Mouse (Mus musculus): ENCODE data around the gene Pak3. TPM values are rescaled to one million over a fixed set of nuclear protein-coding genes. Genes with fewer than 3 reads are reported as not detected.

The Pak3 gene
- polyA plus RNA-seq, 1 experiment from 2014 or later, result 10.1 TPM

DNA sequence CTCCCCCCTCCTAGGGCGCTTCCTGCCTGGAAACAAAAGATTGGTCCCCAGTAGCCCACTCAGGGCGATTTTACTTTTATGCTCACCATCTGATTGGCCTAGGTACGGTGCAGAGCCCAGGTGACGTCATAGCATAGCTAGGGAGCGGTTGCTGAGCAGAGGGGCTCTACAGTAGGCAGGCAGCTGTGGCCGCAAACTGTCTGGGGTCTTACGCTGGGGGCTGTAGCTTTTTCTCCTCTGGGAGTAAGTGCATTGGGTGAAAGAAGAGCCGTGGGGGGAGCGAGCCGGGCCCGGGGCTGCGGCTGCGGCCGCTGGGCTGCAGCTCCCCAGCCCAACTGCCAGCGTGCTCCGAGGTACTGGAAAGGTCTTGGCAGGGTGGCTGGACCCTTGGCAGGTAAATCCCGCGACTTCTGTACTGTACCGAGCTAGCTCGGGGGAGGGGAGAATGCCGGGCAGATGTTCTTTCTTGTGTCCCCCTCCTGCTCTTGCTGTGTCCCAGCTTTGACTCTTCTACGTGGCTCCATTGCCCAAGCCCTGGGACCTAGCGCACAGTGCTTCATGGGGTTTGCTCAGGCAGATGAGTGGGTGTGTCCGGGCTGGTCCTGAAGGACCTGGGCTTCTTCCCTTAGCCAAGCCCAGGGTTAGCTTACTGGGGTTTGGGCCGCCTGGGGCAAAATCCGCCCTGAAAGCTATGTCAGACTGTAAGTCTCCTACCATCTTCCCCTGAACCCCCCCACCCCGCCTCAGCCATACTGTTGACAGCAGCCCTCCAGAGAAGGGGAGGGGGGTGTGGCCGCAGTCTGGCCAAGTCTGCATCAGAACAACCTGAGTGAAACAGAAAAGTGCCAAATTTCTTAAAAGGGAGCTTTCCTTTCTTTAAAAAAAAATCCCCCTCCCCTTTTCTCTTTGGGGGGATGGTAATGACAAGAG is 146.1 kb downstream of the Pak3 start:
- ChIA-PET CTCF (interaction anchor here (1.1 to 1.5 kb wide), 3 partner anchors 15 to 202 kb away, joined by 3 read pairs; no protein-coding TSS in a partner anchor), POLR2A (no interaction called here)
- DNase-seq (ENCODE audit: low read depth, low spot score), result no peak
- peaks cover 28% of the 10 kb centered on the region for H3K27me3 ChIP-seq
- ATAC-seq, result peak; percentile 82
- in situ Hi-C loops (cut with MboI; ENCODE audit: low pct_unique_long_range_greater_than_20kb), result loop anchor here (5.0 kb wide), 2 partner anchors 202 to 567 kb away; partner anchors contain the start of gene Rtl9
- TF ChIP-seq CTCF (IDR thresholded peaks at IDR 0.05), result no peak

DNA sequence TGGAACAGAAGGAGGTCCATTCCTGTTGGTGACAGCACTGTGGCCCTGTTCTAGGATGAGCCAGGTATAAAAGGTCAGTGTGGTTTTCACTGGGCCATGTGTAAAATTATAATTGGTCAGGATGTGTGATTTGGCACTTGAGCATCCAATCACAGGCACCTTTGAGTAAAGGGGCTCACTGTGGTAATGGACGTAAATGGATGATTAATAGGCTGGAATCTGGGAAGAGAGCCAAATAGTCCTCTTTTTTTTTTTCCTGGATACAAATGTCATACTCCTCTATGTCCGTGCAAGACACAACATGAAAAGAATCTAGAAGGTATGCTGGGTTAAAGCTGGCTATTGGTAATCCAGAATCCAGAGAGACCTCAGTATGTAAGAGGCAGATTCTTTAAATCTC is 147.4 kb downstream of the Pak3 start:
- ATAC-seq (no peak), DNase-seq (ENCODE audit: low read depth, low spot score) (no peak)
- peaks cover 23% of the 10 kb centered on the region for H3K27me3 ChIP-seq
- POLR2A ChIA-PET, result no interaction called here
- CTCF ChIA-PET, result interaction anchor here (1.2 kb wide), 1 partner anchor 204 kb away, joined by 5 read pairs; no protein-coding TSS in a partner anchor
- TF ChIP-seq CTCF (IDR thresholded peaks at IDR 0.05), result no peak
- in situ Hi-C loops (cut with MboI; ENCODE audit: low pct_unique_long_range_greater_than_20kb), result loop anchor here (5.0 kb wide), 2 partner anchors 203 to 568 kb away; partner anchors contain the start of gene Rtl9

DNA sequence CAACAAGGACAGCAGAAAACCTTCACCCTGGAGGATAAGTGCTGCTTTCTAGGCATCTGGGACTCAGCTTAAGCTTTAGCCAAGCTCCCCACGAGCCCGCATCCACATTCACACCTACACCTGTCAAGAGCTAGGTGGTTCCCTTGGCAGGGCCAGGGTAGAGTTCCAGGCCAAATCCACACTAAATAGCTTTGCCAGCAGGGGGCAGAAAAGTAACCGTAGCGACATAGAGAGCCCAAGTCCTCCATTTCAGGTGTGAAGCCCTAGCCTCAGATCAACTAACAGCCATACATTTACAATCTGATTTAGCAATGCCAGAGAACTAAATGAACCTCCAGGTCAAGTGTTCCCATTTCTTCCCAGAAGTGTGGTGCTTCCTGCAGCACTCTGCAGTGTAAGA is 148.6 kb downstream of the Pak3 start:
- H3K27me3 ChIP-seq, result peaks cover 17% of the 10 kb centered on the region
- in situ Hi-C loops (cut with MboI; ENCODE audit: low pct_unique_long_range_greater_than_20kb), result loop anchor here (5.0 kb wide), 2 partner anchors 205 to 570 kb away; partner anchors contain the start of gene Rtl9
- ChIA-PET CTCF (interaction anchor here (1.2 to 1.8 kb wide), 3 partner anchors 205 to 568 kb away, joined by 5 to 7 read pairs (median 5); partner anchors contain the start of gene Rtl9), POLR2A (no interaction called here)
- no peak for ATAC-seq
- peak; percentile 42 for TF ChIP-seq CTCF (IDR thresholded peaks at IDR 0.05)
- no peak for DNase-seq (ENCODE audit: low read depth, low spot score)

DNA sequence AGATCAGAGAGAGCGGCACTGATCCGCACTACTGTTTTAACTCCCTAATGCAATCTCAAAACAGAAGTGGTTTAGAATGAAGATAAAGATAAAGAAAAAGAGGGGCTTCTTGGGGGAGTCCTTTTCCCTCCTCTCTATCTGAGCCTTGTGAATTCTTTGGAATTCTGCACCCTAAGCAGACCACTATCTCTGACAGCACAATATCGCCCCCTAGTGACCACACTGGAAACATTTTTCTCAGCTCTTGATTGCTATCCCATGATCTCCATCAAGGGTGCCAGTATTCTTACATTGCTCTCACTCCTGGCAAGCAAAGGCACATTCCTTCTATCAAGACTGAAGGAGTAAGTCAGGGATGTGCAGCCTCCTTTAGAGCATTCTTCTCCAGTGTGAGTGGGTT is 149.9 kb downstream of the Pak3 start:
- ATAC-seq (peak; percentile 34), DNase-seq (ENCODE audit: low read depth, low spot score) (no peak)
- in situ Hi-C loops (cut with MboI; ENCODE audit: low pct_unique_long_range_greater_than_20kb), result loop anchor here (5.0 kb wide), 2 partner anchors 206 to 571 kb away; partner anchors contain the start of gene Rtl9
- peak; percentile 82 for TF ChIP-seq CTCF (IDR thresholded peaks at IDR 0.05)
- H3K27me3 ChIP-seq, result peaks cover 9% of the 10 kb centered on the region
- ChIA-PET POLR2A (no interaction called here), CTCF (interaction anchor here (0.6 to 3.6 kb wide), 13 partner anchors 12 to 569 kb away, joined by 3 to 24 read pairs (median 4); partner anchors contain the start of gene Rtl9)

DNA sequence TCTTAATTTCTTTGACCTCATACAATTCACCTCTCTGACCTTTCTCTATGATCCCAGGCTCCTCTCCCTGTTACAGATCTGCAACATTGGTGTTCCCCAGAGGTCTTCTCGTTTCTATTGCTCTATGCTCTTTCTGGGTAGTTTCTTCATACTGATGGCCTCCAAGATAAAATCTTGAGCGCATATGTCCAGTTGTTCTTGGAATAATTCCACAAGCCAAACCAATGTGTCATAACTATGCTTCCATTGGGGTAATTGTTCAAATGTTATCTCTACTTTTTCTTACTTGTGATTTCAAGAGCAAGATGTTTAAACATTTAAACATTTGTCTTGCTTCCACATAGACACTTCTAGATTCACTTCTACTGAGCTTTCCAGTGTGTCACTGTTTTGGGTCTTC is 160.2 kb downstream of the Pak3 start:
- no peak for TF ChIP-seq CTCF (IDR thresholded peaks at IDR 0.05)
- DNase-seq (ENCODE audit: low read depth, low spot score) (no peak), ATAC-seq (no peak)
- in situ Hi-C loops (cut with MboI; ENCODE audit: low pct_unique_long_range_greater_than_20kb), result no loop called here
- POLR2A ChIA-PET, result no interaction called here
- H3K27me3 ChIP-seq, result peaks cover 20% of the 10 kb centered on the region
- CTCF ChIA-PET, result no interaction called here

DNA sequence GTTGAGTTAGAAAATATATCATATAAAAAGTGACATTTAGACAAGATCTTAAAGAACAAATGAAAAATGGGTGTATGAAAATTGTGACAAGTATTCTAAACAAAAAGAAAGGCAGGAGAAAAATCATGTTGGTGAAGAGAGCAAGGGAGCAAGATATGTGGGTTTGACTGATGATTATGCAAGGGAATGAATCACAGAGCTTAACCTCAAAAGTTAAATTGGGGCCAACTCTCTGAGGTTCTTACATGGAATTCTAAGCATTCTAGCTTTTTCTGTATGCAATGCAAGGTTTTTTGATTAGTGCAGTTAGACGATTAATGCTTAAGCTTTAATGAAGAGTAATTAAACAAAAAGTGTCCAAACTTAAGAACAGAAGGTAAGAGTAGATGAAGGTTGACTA is 203.9 kb downstream of the Pak3 start:
- TF ChIP-seq CTCF (IDR thresholded peaks at IDR 0.05), result no peak
- POLR2A ChIA-PET, result no interaction called here
- peaks cover 16% of the 10 kb centered on the region for H3K27me3 ChIP-seq
- CTCF ChIA-PET, result interaction anchor here (1.6 kb wide), 1 partner anchor 12 kb away, joined by 5 read pairs; no protein-coding TSS in a partner anchor
- ATAC-seq (no peak), DNase-seq (ENCODE audit: low read depth, low spot score) (no peak)
- in situ Hi-C loops (cut with MboI; ENCODE audit: low pct_unique_long_range_greater_than_20kb), result no loop called here

DNA sequence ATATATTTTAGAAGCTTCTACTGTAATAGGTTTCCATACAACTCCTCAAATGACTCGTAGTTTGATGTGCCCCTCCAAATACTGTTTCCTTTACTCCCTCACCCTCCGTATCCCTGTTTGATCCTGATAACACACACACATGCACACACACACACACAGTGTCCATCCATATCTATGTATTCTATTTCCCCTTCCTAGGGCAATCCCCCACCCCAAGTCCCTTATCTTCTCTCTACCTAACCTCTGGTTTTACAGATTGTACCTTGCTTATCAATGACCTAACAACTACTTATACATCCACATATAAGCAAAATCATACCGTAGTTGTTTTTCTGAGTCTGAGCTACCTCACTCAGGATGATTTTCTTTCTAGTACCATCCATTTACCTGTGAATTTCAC is 207.0 kb downstream of the Pak3 start:
- in situ Hi-C loops (cut with MboI; ENCODE audit: low pct_unique_long_range_greater_than_20kb), result loop anchor here (25.0 kb wide), 2 partner anchors 587 to 912 kb away; partner anchors contain the start of gene Alg13
- TF ChIP-seq CTCF (IDR thresholded peaks at IDR 0.05), result no peak
- peaks cover 10% of the 10 kb centered on the region for H3K27me3 ChIP-seq
- CTCF ChIA-PET, result interaction anchor here (0.8 to 1.6 kb wide), 3 partner anchors 11 to 280 kb away, joined by 3 to 4 read pairs (median 3); no protein-coding TSS in a partner anchor
- no peak for DNase-seq (ENCODE audit: low read depth, low spot score)
- no peak for ATAC-seq
- POLR2A ChIA-PET, result no interaction called here

DNA sequence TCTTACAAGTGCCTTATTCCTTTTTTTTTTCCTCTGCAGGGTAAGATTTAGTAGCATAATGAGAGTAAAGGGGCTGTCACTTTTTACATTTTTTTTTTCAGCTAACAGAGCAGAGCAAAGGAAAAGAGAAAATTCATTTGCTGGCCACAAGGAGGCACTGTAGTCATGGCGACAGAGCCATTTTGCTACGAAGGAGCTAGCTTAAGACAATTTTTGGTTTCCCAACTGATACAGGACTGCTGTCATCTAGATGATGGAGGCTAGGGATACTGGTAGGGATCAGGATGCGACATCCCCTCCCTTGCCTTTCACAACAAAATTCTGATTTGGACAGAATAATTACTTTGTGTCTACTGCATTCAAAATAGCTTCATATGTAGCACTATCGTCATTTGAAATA is 217.6 kb downstream of the Pak3 start:
- H3K27me3 ChIP-seq, result peaks cover 16% of the 10 kb centered on the region
- ATAC-seq, result no peak
- in situ Hi-C loops (cut with MboI; ENCODE audit: low pct_unique_long_range_greater_than_20kb), result loop anchor here (25.0 kb wide), 2 partner anchors 576 to 901 kb away; partner anchors contain the start of gene Alg13
- POLR2A ChIA-PET, result no interaction called here
- CTCF ChIA-PET, result interaction anchor here (0.8 to 1.8 kb wide), 6 partner anchors 10 to 261 kb away, joined by 3 to 8 read pairs (median 4); no protein-coding TSS in a partner anchor
- TF ChIP-seq CTCF (IDR thresholded peaks at IDR 0.05), result peak; percentile 59
- no peak for DNase-seq (ENCODE audit: low read depth, low spot score)

DNA sequence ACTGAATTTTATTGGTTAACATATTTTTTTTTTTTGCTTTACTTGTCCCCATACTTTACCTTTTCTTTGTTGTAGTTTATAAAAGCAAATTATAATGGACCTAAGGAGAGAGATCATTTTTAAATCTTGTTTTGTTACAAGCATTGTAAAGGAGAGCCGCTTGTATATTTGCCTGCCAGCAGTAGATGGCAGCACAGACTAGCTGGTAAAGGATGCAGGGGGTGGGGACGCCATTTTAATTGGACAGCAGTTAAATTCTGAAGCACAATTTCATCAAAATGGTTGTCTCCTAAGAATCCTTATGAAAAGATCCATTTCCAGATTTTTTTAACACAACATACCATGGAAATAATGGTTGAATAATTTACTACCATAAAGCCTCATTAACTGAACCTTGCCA is 220.8 kb downstream of the Pak3 start:
- peak; percentile 81 for TF ChIP-seq CTCF (IDR thresholded peaks at IDR 0.05)
- ChIA-PET POLR2A (no interaction called here), CTCF (interaction anchor here (0.8 to 1.9 kb wide), 3 partner anchors 23 to 257 kb away, joined by 4 read pairs; no protein-coding TSS in a partner anchor)
- peaks cover 15% of the 10 kb centered on the region for H3K27me3 ChIP-seq
- ATAC-seq (peak; percentile 51), DNase-seq (ENCODE audit: low read depth, low spot score) (no peak)
- in situ Hi-C loops (cut with MboI; ENCODE audit: low pct_unique_long_range_greater_than_20kb), result loop anchor here (25.0 kb wide), 2 partner anchors 573 to 898 kb away; partner anchors contain the start of gene Alg13

DNA sequence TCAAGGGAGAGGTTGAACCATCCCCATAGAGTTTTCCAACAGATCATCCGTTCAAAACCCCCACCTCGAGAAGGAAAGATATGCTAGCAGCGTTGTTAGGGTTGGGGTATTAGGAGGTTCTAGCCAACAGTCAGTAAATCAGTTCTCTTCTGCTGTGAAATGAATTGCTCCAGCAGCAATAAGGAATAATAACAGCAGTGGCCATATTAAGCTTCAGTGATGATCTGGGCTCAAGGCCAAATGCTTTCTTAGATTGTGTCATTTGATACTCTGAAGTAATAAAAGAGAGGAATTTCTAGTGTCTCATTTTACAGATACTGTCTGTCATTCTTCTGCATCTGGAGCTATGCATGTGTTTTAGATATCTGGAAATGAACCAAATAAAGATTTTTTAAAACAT is 244.2 kb downstream of the Pak3 start:
- in situ Hi-C loops (cut with MboI; ENCODE audit: low pct_unique_long_range_greater_than_20kb), result no loop called here
- ChIA-PET POLR2A (no interaction called here), CTCF (interaction anchor here (1.6 kb wide), 1 partner anchor 23 kb away, joined by 4 read pairs; no protein-coding TSS in a partner anchor)
- H3K27me3 ChIP-seq, result peaks cover 46% of the 10 kb centered on the region
- TF ChIP-seq CTCF (IDR thresholded peaks at IDR 0.05), result no peak
- ATAC-seq (peak; percentile 71), DNase-seq (ENCODE audit: low read depth, low spot score) (peak; percentile 41)
